Mouse (Mus musculus): Measurements from ENCODE around the gene Utrn.
"Not testable (repeated sequence)": the region's sequence is repeated elsewhere in the genome, so short reads cannot be mapped to it uniquely, and the experiment has no call there.

- not testable (repeated sequence) for TF ChIP-seq POLR2A (IDR thresholded peaks at IDR 0.05; ENCODE audit: borderline replicate concordance, extremely low read depth, insufficient read depth, insufficient read length, poor library complexity, severe bottlenecking); CTCF (IDR thresholded peaks at IDR 0.05; ENCODE audit: borderline replicate concordance, extremely low read depth, insufficient read depth, insufficient read length)
Observed at GRCm38 (mm10) chr10:12607180-12607579, 262.0 kb downstream of the Utrn start.
